In genomic region chr2:153240701-153241235, GRCm38 (mm10) we compare ENCODE assay signal across 8 mouse cellular contexts. TPM values are rescaled to one million over a fixed set of nuclear protein-coding genes. Genes with fewer than 3 reads are reported as not detected.
DNase-seq lines count a peak whose midpoint lies in the region; ATAC-seq lines count a peak whose summit lies in the region.

No protein-coding gene starts in this region.

- H3K9ac ChIP-seq in intestine, embryonic 15.5 days: peak overlapping the region; percentile 99
- peak overlapping the region; percentile 99 for H3K9ac ChIP-seq in stomach, embryonic 15.5 days

- no peaks in the 10 kb centered on the region for H3K9me3 ChIP-seq in erythroblast, embryonic 14.5 days (ENCODE audit: control insufficient read depth, low read length)
- no peaks in the 10 kb centered on the region for H3K9me3 ChIP-seq in intestine, embryonic 15.5 days
- H3K9me3 ChIP-seq in stomach, embryonic 15.5 days: no peaks in the 10 kb centered on the region

- WGBS in intestine, embryonic 15.5 days: under 1% methylated on average over 33 of the region's 33 CpGs
- under 1% methylated on average over 32 of the region's 33 CpGs for WGBS in stomach, embryonic 15.5 days

- H3K27ac ChIP-seq in intestine, embryonic 15.5 days: peak overlapping the region; percentile 97
- H3K27ac ChIP-seq in stomach, embryonic 15.5 days: peak overlapping the region; percentile 96

- H3K4me1 ChIP-seq in erythroblast, embryonic 14.5 days (ENCODE audit: control insufficient read depth): peaks cover 72% of the 10 kb centered on the region
- peaks cover 30% of the 10 kb centered on the region for H3K4me1 ChIP-seq in intestine, embryonic 15.5 days (replicated peaks)
- H3K4me1 ChIP-seq in stomach, embryonic 15.5 days: peaks cover 20% of the 10 kb centered on the region

- H3K4me2 ChIP-seq in intestine, embryonic 15.5 days (replicated peaks): peak overlapping the region; percentile 81
- H3K4me2 ChIP-seq in stomach, embryonic 15.5 days: peak overlapping the region; percentile 80

- no peaks in the 10 kb centered on the region for H3K27me3 ChIP-seq in erythroblast, embryonic 14.5 days (ENCODE audit: control insufficient read depth)
- no peaks in the 10 kb centered on the region for H3K27me3 ChIP-seq in intestine, embryonic 15.5 days (replicated peaks)
- H3K27me3 ChIP-seq in stomach, embryonic 15.5 days (replicated peaks): no peaks in the 10 kb centered on the region

- peaks cover 70% of the 10 kb centered on the region for H3K36me3 ChIP-seq in erythroblast, embryonic 14.5 days (ENCODE audit: control insufficient read depth)
- H3K36me3 ChIP-seq in intestine, embryonic 15.5 days: no peaks in the 10 kb centered on the region
- H3K36me3 ChIP-seq in stomach, embryonic 15.5 days: peaks cover under 1% of the 10 kb centered on the region; the same call in 1 of the 2 replicates

- peak; percentile 37 to 42 for DNase-seq in cerebellum, postnatal 10 days
- no peak for DNase-seq in cerebellum, postnatal 36 days
- DNase-seq in MN1 (ENCODE audit: low spot score): peak; percentile 33
- DNase-seq in lung, postnatal 4 days: peak; percentile 36 to 38

- peak; percentile 78 for ATAC-seq in intestine, embryonic 15.5 days
- ATAC-seq in stomach, embryonic 15.5 days (ENCODE audit: insufficient read depth, low FRiP score, low read depth): peak; percentile 47
- no peak for ATAC-seq in activated CD4-positive, CD25-positive, alpha-beta regulatory T cell, adult 4 months

- H3K4me3 ChIP-seq in erythroblast, embryonic 14.5 days (replicated peaks): peak overlapping the region; percentile 88
- peak overlapping the region; percentile 99 for H3K4me3 ChIP-seq in intestine, embryonic 15.5 days (replicated peaks)
- peak overlapping the region; percentile 98 for H3K4me3 ChIP-seq in stomach, embryonic 15.5 days (replicated peaks)

RNA-seq across cellular contexts. Expression of gene Plagl2, which starts 0.5 kb away (rescaled TPM):
- 2.2 and 2.3 TPM in 2 replicates for polyA plus RNA-seq in erythroblast, embryonic 14.5 days (2012)
- polyA plus RNA-seq in intestine, embryonic 15.5 days (2015; fragmentation: Nextera tagmentation; extraction: Ambion mirVana): 46.8 and 48.0 TPM in 2 replicates
- 20.5 and 25.6 TPM in 2 replicates for polyA plus RNA-seq in stomach, embryonic 15.5 days (2015; fragmentation: Nextera tagmentation; extraction: Ambion mirVana)
- polyA plus RNA-seq in activated CD4-positive, CD25-positive, alpha-beta regulatory T cell, adult 4 months (2017; shearing (Covaris generic)): 10 to 100 TPM; 20.9 to 26.3 TPM

RNA-seq across cellular contexts. Expression of gene Pofut1, which starts 0.6 kb away (rescaled TPM):
- 0.58 and 0.97 TPM in 2 replicates for polyA plus RNA-seq in erythroblast, embryonic 14.5 days (2012)
- polyA plus RNA-seq in intestine, embryonic 15.5 days (2015; fragmentation: Nextera tagmentation; extraction: Ambion mirVana): 11.7 and 12.1 TPM in 2 replicates
- polyA plus RNA-seq in stomach, embryonic 15.5 days (2015; fragmentation: Nextera tagmentation; extraction: Ambion mirVana): 8.8 and 9.0 TPM in 2 replicates
- polyA plus RNA-seq in activated CD4-positive, CD25-positive, alpha-beta regulatory T cell, adult 4 months (2017; shearing (Covaris generic)): 1 to 10 TPM; 8.8 to 9.4 TPM

RNA-seq across cellular contexts. Expression of gene Tspyl3, which starts 15.5 kb away (rescaled TPM):
- polyA plus RNA-seq in erythroblast, embryonic 14.5 days (2012): 0.14 and 0.16 TPM in 2 replicates
- polyA plus RNA-seq in intestine, embryonic 15.5 days (2015; fragmentation: Nextera tagmentation; extraction: Ambion mirVana): 10.3 and 11.4 TPM in 2 replicates
- polyA plus RNA-seq in stomach, embryonic 15.5 days (2015; fragmentation: Nextera tagmentation; extraction: Ambion mirVana): 8.6 and 9.9 TPM in 2 replicates
- polyA plus RNA-seq in activated CD4-positive, CD25-positive, alpha-beta regulatory T cell, adult 4 months (2017; shearing (Covaris generic)): 10 to 100 TPM; 25.3 to 25.6 TPM

RNA-seq across cellular contexts. Expression of gene Kif3b, which starts 50.4 kb away (rescaled TPM):
- 0.02 and 0.05 TPM in 2 replicates for polyA plus RNA-seq in erythroblast, embryonic 14.5 days (2012)
- polyA plus RNA-seq in intestine, embryonic 15.5 days (2015; fragmentation: Nextera tagmentation; extraction: Ambion mirVana): 7.1 and 7.7 TPM in 2 replicates
- polyA plus RNA-seq in stomach, embryonic 15.5 days (2015; fragmentation: Nextera tagmentation; extraction: Ambion mirVana): 6.3 and 7.0 TPM in 2 replicates
- polyA plus RNA-seq in activated CD4-positive, CD25-positive, alpha-beta regulatory T cell, adult 4 months (2017; shearing (Covaris generic)): 10 to 100 TPM in 1 of 2 experiments, 1 to 10 TPM in 1; 9.4 to 11.1 TPM

Comparison
In these comparisons a context has a peak if more than half of its experiments do, and no peak if none do; other contexts are left out.
1. DNase-seq: peak in cerebellum, postnatal 10 days (2 of 2), MN1 (single experiment) and lung, postnatal 4 days (2 of 2); none in cerebellum, postnatal 36 days (0 of 2).
2. Peak in every context shown above with its lines, with median percentiles within 50 percentile points of each other: H3K4me3 ChIP-seq.